Mouse (Mus musculus): ENCODE data around the gene Dmp1. TPM values are rescaled to one million over a fixed set of nuclear protein-coding genes. Genes with fewer than 3 reads are reported as not detected.

Gene Dmp1
- polyA plus RNA-seq (2014; fragmentation: Illumina TruSeq; extraction: RNeasy Lipid Tissue Mini Kit (QIAGEN cat#74804); ENCODE audit: low read depth, low replicate concordance): not detected

DNA sequence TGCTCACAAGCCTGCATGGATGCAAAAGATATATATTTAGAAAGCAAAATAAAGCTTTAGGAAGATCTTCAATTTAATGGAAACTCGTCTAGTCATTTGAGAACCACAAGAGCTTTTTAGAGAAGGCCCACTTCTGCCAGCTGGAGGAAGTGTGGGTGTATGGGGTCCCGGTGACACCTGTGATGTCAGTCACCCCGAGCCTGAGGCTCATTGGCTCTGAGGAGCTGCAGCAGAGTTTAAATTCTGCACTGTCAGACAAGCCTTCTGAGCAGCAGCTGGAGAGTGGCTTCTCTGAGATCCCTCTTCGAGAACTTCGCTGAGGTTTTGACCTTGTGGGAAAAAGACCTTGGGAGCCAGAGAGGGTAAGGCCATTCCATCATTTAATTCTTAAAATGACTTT is at the start of gene Dmp1:
Gene Dmp1 (plus strand): TSS at position 263 of the 400 bp plus-strand sequence.

DNA sequence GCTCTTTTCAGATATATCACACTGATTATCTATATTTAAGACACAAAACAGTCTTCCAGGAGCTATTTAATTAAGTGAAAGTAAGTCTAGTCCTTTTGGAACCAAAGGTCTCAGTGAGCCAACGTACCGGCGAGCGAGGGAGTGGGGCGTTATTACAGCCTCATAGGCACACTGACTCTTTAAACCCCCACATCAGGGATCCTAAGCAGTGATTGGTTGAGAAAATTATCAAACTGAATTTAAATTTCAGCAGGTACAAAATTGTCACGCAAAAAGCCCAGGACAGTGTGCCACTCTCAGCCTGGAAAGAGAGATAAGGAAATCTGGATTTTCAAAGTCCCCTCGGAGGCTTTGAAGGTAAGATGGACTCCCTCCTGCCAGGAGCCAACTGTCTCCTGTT is 32.0 kb upstream of the Dmp1 start, which contains the start of gene Dspp:
Gene Dspp (plus strand): TSS at position 301 of the 400 bp plus-strand sequence.

Other genes with a start within 250 kb of the Dmp1 start
- 695 TPM for gene Hsd17b13, start 225.2 kb upstream of the Dmp1 start, polyA plus RNA-seq (2014; fragmentation: Illumina TruSeq; extraction: RNeasy Lipid Tissue Mini Kit (QIAGEN cat#74804); ENCODE audit: low read depth, low replicate concordance)
- 198 TPM for gene Hsd17b11, start 180.7 kb upstream of the Dmp1 start, polyA plus RNA-seq (2014; fragmentation: Illumina TruSeq; extraction: RNeasy Lipid Tissue Mini Kit (QIAGEN cat#74804); ENCODE audit: low read depth, low replicate concordance)
- 13.0 TPM for gene Nudt9, start 156.3 kb upstream of the Dmp1 start, polyA plus RNA-seq (2014; fragmentation: Illumina TruSeq; extraction: RNeasy Lipid Tissue Mini Kit (QIAGEN cat#74804); ENCODE audit: low read depth, low replicate concordance)
- not detected for gene Gm17660, start 125.0 kb upstream of the Dmp1 start, polyA plus RNA-seq (2014; fragmentation: Illumina TruSeq; extraction: RNeasy Lipid Tissue Mini Kit (QIAGEN cat#74804); ENCODE audit: low read depth, low replicate concordance)
- gene Sparcl1, start 88.9 kb upstream of the Dmp1 start, polyA plus RNA-seq (2014; fragmentation: Illumina TruSeq; extraction: RNeasy Lipid Tissue Mini Kit (QIAGEN cat#74804); ENCODE audit: low read depth, low replicate concordance): 5.5 TPM
- not detected for gene Dspp, start 31.9 kb upstream of the Dmp1 start, polyA plus RNA-seq (2014; fragmentation: Illumina TruSeq; extraction: RNeasy Lipid Tissue Mini Kit (QIAGEN cat#74804); ENCODE audit: low read depth, low replicate concordance)
- not detected for gene Ibsp, start 96.6 kb downstream of the Dmp1 start, polyA plus RNA-seq (2014; fragmentation: Illumina TruSeq; extraction: RNeasy Lipid Tissue Mini Kit (QIAGEN cat#74804); ENCODE audit: low read depth, low replicate concordance)
- gene Mepe, start 122.7 kb downstream of the Dmp1 start, polyA plus RNA-seq (2014; fragmentation: Illumina TruSeq; extraction: RNeasy Lipid Tissue Mini Kit (QIAGEN cat#74804); ENCODE audit: low read depth, low replicate concordance): not detected
- gene Spp1, start 232.5 kb downstream of the Dmp1 start, polyA plus RNA-seq (2014; fragmentation: Illumina TruSeq; extraction: RNeasy Lipid Tissue Mini Kit (QIAGEN cat#74804); ENCODE audit: low read depth, low replicate concordance): 119 TPM